Mouse (Mus musculus) CD4-positive, CD25-positive, alpha-beta regulatory T cell, adult 9 weeks (primary cell): ENCODE results near the gene Gm10717. TPM values are rescaled to one million over a fixed set of nuclear protein-coding genes. Genes with fewer than 3 reads are reported as not detected.

ENCODE experiments used
- polyA plus RNA-seq: library from polyadenylated mRNA; unstranded; fragments of 100-300 nt; shearing (Covaris generic); gene quantifications from one replicate; pipeline ENCODE4 v1.2.1, GENCODE M21; 2017

Gene Gm10717
- polyA plus RNA-seq, result 12.9 TPM

GRCm38 (mm10) chr9:3024912-3025467 lies at the start of gene Gm10717:
Gene Gm10717, plus strand, starts transcription at chr9:3025417.

GRCm38 (mm10) chr9:3000445-3000972 lies 24.7 kb upstream of the Gm10717 start, which contains the start of gene Gm10722:
Gene Gm10722, plus strand, starts transcription at chr9:3000922.

GRCm38 (mm10) chr9:3002794-3003396 lies 22.3 kb upstream of the Gm10717 start, which contains the start of gene Gm11168:
Gene Gm11168, plus strand, starts transcription at chr9:3003346.

DNA sequence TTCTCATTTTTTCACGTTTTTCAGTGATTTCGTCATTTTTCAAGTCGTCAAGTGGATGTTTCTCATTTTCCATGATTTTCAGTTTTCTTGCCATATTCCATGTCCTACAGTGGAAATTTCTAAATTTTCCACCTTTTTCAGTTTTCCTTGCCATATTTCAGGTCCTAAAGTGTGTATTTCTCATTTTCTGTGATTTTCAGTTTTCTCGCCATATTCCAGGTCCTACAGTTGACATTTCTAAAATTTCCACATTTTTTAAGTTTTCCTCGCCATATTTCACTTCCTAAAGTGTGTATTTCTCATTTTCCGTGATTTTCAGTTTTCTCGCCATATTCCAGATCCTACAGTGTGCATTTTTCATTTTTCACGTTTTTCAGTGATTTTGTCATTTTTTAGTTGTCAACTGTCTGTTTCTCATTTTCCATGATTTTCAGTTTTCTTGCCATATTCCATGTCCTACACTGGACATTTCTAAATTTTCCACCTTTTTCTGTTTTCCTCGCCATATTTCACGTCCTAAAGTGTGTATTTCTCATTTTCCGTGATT lies 12.4 kb upstream of the Gm10717 start, which contains the start of gene Gm10721:
Gm10721 (plus strand) TSS at position 408 of the 547 bp plus-strand sequence.

DNA sequence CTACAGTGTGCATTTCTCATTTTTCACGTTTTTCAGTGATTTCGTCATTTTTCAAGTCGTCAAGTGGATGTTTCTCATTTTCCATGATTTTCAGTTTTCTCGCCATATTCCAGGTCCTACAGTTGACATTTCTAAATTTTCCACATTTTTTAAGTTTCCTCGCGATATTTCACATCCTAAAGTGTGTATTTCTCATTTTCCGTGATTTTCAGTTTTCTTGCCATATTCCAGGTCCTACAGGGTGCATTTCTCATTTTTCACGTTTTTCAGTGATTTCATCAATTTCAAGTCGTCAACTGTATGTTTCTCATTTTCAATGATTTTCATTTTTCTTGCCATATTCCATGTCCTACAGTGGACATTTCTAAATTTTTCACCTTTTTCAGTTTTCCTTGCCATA lies 9.9 kb upstream of the Gm10717 start, which contains the start of gene Gm10720:
Gm10720 (plus strand) TSS at position 301 of the 400 bp plus-strand sequence.

DNA sequence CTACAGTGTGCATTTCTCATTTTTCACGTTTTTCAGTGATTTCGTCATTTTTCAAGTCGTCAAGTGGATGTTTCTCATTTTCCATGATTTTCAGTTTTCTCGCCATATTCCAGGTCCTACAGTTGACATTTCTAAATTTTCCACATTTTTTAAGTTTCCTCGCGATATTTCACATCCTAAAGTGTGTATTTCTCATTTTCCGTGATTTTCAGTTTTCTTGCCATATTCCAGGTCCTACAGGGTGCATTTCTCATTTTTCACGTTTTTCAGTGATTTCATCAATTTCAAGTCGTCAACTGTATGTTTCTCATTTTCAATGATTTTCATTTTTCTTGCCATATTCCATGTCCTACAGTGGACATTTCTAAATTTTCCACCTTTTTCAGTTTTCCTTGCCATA lies 8.1 kb upstream of the Gm10717 start, which contains the start of gene Gm10719:
Gm10719 (plus strand) TSS at position 301 of the 400 bp plus-strand sequence.

DNA sequence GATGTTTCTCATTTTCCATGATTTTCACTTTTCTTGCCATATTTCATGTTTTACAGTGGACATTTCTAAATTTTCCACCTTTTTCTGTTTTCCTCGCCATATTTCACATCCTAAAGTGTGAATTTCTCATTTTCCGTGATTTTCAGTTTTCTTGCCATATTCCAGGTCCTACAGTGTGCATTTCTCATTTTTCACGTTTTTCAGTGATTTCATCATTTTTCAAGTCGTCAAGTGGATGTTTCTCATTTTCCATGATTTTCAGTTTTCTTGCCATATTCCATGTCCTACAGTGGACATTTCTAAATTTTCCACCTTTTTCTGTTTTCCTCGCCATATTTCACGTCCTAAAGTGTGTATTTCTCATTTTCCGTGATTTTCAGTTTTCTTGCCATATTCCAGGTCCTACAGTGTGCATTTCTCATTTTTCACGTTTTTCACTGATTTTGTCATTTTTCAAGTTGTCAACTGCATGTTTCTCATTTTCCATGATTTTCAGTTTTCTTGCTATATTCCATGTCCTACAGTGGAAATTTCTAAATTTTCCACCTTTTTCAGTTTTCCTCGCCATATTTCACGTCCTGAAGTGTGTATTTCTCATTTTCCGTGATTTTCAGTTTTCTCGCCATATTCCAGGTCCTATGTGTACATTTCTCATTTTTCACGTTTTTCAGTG lies 1.8 kb upstream of the Gm10717 start, which contains the start of gene Gm10718:
Gm10718 (plus strand) TSS at position 236 of the 673 bp plus-strand sequence.

DNA sequence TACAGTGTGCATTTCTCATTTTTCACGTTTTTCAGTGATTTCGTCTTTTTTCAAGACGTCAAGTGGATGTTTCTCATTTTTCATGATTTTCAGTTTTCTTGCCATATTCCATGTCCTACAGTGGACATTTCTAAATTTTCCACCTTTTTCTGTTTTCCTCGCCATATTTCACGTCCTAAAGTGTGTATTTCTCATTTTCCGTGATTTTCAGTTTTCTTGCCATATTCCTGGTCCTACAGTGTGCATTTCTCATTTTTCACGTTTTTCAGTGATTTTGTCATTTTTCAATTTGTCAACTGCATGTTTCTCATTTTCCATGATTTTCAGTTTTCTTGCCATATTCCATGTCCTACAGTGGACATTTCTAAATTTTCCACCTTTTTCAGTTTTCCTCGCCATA lies 9.1 kb downstream of the Gm10717 start, which contains the start of gene Gm17535:
Gm17535 (plus strand) TSS at position 301 of the 400 bp plus-strand sequence.

DNA sequence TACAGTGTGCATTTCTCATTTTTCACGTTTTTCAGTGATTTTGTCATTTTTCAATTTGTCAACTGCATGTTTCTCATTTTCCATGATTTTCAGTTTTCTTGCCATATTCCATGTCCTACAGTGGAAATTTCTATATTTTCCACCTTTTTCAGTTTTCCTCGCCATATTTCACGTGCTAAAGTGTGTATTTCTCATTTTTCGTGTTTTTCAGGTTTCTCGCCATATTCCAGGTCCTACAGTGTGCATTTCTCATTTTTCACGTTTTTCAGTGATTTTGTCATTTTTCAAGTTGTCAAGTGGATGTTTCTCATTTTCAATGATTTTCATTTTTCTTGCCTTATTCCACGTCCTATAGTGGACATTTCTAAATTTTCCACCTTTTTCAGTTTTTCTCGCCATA lies 11.4 kb downstream of the Gm10717 start, which contains the start of gene Gm10715:
Gm10715 (plus strand) TSS at position 301 of the 400 bp plus-strand sequence.

Other genes with a start within 250 kb of the Gm10717 start
- gene Gm10722, start 24.5 kb upstream of the Gm10717 start, polyA plus RNA-seq, result 2.1 TPM
- 4.1 TPM for gene Gm11168, start 22.1 kb upstream of the Gm10717 start, polyA plus RNA-seq
- gene Gm10721, start 12.3 kb upstream of the Gm10717 start, polyA plus RNA-seq, result 0.91 TPM
- not detected for gene Gm10720, start 9.8 kb upstream of the Gm10717 start, polyA plus RNA-seq
- 4.6 TPM for gene Gm10719, start 8.0 kb upstream of the Gm10717 start, polyA plus RNA-seq
- 3.2 TPM for gene Gm10718, start 1.9 kb upstream of the Gm10717 start, polyA plus RNA-seq
- 1.2 TPM for gene Gm17535, start 9.2 kb downstream of the Gm10717 start, polyA plus RNA-seq
- gene Gm10715, start 11.5 kb downstream of the Gm10717 start, polyA plus RNA-seq, result 0.56 TPM